Mouse (Mus musculus) midbrain, embryonic 11.5 days (tissue): ENCODE measurements around the gene Neu4. TPM values are rescaled to one million over a fixed set of nuclear protein-coding genes. Genes with fewer than 3 reads are reported as not detected.
"Not testable (repeated sequence)": the region's sequence is repeated elsewhere in the genome, so short reads cannot be mapped to it uniquely, and the experiment has no call there.

Experiments
- ATAC-seq: fragments of 200-750 bp; cut with Nextera tagmentation; 2 replicates; pipeline ENCODE4 v1.8.0; 2017; ENCODE audit warnings: moderate TSS enrichment, moderate library complexity; ENCODE audit not compliant: low FRiP score
- DNase-seq: peaks from one replicate; pipeline ENCODE4 v3.0.0; 2015; ENCODE audit warnings: low spot score; ENCODE audit errors: missing footprints
- H3K27ac ChIP-seq: fragments of 300-500 bp; sonication (generic); 2 replicates; pipeline ENCODE4 v1.5.1; 2014; ENCODE audit warnings: low read depth, low read length
- H3K27me3 ChIP-seq: fragments of 300-500 bp; sonication (generic); 2 replicates; pipeline ENCODE4 v1.6.1; 2014; ENCODE audit warnings: mild to moderate bottlenecking, low read length, moderate library complexity, mixed read lengths; ENCODE audit not compliant: control insufficient read depth, insufficient read depth
- H3K36me3 ChIP-seq: fragments of 300-500 bp; sonication (generic); 2 replicates; pipeline ENCODE4 v1.6.1; 2014; ENCODE audit warnings: mild to moderate bottlenecking, low read length, moderate library complexity, mixed read lengths; ENCODE audit not compliant: control insufficient read depth, insufficient read depth
- H3K4me1 ChIP-seq: fragments of 300-500 bp; sonication (generic); 2 replicates; pipeline ENCODE4 v1.6.1; 2014; ENCODE audit warnings: low read length; ENCODE audit not compliant: control insufficient read depth, insufficient read depth
- H3K4me2 ChIP-seq: fragments of 300-500 bp; sonication (generic); 2 replicates; pipeline ENCODE4 v1.6.1; 2014; ENCODE audit warnings: mild to moderate bottlenecking, moderate library complexity
- H3K4me3 ChIP-seq: fragments of 300-500 bp; sonication (generic); 2 replicates; pipeline ENCODE4 v1.5.1; 2014; ENCODE audit warnings: low read depth, low read length
- H3K9ac ChIP-seq: fragments of 300-500 bp; sonication (generic); 2 replicates; pipeline ENCODE4 v1.6.1; 2014; ENCODE audit warnings: low read length
- H3K9me3 ChIP-seq: fragments of 300-500 bp; sonication (generic); 2 replicates; pipeline ENCODE4 v1.6.1; 2016; ENCODE audit warnings: low read length; ENCODE audit not compliant: control insufficient read depth
- WGBS: fragments of 180-500 bp; shearing (Covaris S2); extraction: QIAGEN DNeasy Blood & Tissue Kit; methylation state at CpG from one replicate; pipeline ENCODE4 v1.1.7; 2014; 5-methylcytosine and 5-hydroxymethylcytosine counted together
- polyA plus RNA-seq: library from polyadenylated mRNA; unstranded; fragments of >200 nt; fragmentation: Nextera tagmentation; extraction: Ambion mirVana; gene quantifications from 2 replicates; pipeline ENCODE4 v1.2.1, GENCODE M21; 2014

Neu4 gene
- polyA plus RNA-seq, 1 experiment from 2014 or later, result not detected

DNA sequence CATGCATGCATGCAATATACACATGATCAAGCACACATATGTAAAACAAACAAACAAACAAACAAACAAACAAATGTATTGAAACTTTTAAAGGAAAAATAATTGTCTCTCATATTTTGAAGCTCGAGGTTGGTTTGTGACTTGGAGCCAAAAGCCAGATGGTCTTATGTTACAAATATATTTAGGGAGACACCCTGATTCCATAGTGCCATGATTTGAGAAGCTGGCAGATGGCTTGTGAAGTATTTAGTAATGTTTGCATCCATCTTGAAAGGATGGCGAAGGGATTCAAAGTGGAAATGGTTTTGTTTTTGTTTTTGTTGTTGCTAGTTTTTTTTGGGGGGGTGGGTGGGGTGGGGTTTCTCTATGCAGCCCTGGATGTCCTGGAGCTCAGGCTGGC, 19.2 kb upstream of the Neu4 start:
- Histone ChIP-seq H3K36me3 (no peaks in the 10 kb centered on the region), H3K4me1 (no peaks in the 10 kb centered on the region), H3K9me3 (no peaks in the 10 kb centered on the region), H3K27me3 (no peaks in the 10 kb centered on the region), H3K9ac (no peak overlapping the region), H3K4me2 (no peak overlapping the region), H3K4me3 (no peak overlapping the region), H3K27ac (no peak overlapping the region)
- DNase-seq, result no peak
- 83% methylated on average over 2 of the region's 2 CpGs for WGBS
- ATAC-seq, result no peak

DNA sequence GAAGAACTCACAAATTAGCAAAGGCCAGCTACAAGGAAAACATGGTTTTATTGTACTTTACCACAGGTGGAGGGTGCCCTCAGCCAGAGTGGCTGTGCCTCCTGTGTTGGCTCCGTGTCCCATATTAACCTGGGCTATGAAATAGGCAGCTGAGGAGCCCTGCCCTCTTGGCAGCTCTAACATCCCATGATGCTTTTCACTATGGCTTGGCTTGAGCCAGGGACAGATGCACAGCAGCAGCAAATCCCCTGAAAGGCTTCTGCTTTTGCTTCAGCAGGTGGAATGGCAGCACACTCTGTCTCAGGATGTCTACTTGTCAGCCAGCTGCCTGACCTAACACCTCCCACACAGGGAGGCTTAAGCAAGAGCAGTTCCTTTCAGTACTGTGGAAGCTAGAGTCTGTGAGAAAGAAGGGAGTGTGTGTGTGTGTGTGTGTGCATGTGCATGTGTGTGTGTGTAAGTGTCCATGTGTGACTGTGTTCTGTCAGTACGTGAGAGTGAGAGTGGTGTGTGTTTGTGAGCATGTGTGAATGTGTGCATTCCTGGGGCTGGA, 14.2 kb upstream of the Neu4 start:
- ATAC-seq, H3K4me1 ChIP-seq, H3K9me3 ChIP-seq, H3K36me3 ChIP-seq, H3K9ac ChIP-seq, H3K4me3 ChIP-seq, H3K4me2 ChIP-seq, H3K27me3 ChIP-seq, H3K27ac ChIP-seq, DNase-seq: not testable (repeated sequence)
- WGBS, result 85% methylated on average over 2 of the region's 2 CpGs

DNA sequence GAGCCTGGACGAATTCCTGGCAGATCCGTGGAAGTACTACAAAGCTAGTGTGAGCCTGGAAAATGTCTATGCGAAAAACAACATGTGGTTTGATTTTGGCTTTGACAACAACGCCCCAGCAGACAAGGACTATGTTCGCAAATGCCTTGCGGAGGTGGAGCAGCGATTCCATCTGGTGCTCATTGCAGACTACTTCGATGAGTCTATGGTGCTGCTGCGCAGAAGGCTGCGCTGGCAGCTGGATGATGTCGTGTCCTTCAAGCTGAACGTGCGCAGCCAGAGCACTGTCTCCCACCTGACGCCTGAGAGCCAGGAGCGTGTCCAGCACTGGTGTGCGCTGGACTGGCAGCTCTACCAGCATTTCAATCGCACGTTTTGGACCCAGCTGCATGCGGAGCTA, 11.4 kb upstream of the Neu4 start:
- H3K4me2 ChIP-seq, DNase-seq, H3K27me3 ChIP-seq, H3K9me3 ChIP-seq, H3K4me3 ChIP-seq, H3K27ac ChIP-seq, H3K4me1 ChIP-seq, H3K36me3 ChIP-seq, H3K9ac ChIP-seq, ATAC-seq: not testable (repeated sequence)
- 90% methylated on average over 14 of the region's 19 CpGs for WGBS

DNA sequence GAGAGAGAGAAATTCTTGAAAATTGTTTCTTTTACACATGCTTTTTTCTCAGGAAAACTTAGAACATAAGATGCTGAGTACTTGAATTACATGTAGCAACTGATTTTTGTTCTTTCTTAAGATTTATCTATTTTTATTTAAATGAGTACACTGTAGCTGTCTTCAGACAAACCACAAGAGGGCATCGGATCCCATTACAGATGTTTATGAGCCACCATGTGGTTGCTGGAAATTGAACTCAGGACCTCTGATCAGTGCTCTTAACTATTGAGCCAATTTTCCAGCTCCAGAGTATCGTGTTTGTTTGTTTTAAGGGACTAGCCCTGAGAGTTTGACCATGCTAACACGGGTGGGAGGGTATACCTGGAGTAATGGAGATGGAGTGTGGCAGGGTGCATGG, 8.6 kb upstream of the Neu4 start:
- ATAC-seq (no peak), DNase-seq (no peak)
- Histone ChIP-seq H3K4me3 (no peak overlapping the region), H3K27ac (no peak overlapping the region), H3K9me3 (no peaks in the 10 kb centered on the region), H3K27me3 (no peaks in the 10 kb centered on the region), H3K4me2 (no peak overlapping the region), H3K4me1 (no peaks in the 10 kb centered on the region), H3K9ac (no peak overlapping the region), H3K36me3 (no peaks in the 10 kb centered on the region)
- WGBS, result 69% methylated on average over 3 of the region's 3 CpGs

DNA sequence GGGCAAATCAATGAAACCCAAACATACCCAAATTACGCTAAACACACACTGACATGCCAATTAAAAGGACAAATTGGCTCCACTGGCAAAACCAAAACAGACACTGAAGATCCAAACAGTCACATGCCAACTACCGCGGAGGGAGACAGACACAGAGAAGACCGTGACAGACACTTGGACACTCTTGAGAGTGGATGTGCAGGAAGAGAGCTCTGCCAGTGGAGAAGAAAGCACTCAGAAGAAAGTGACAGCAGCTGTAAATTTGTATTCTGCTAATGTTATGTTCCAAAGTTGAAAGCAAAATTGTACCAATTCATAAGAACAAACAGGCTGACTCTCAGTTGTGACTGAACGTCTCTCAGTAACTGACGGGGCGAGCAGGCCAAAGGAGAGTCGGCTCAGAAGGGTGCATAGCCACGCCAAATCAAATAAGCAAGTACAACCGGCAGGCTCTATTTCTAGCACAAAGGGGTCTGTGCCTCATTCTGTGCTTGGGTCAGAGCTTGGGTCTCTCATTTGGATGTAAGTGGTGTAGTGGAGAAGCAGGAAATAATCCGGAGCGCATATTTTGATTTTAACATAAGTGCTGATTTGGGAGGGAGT, 7.4 kb downstream of the Neu4 start:
- WGBS, result 80% methylated on average over 12 of the region's 12 CpGs
- no peaks in the 10 kb centered on the region for H3K27me3 ChIP-seq
- DNase-seq (no peak), ATAC-seq (no peak)
- H3K4me2 ChIP-seq, result no peak overlapping the region
- H3K36me3 ChIP-seq, result no peaks in the 10 kb centered on the region
- H3K9me3 ChIP-seq, result no peaks in the 10 kb centered on the region
- H3K9ac ChIP-seq, result no peak overlapping the region
- no peak overlapping the region for H3K4me3 ChIP-seq
- no peaks in the 10 kb centered on the region for H3K4me1 ChIP-seq
- H3K27ac ChIP-seq, result no peak overlapping the region

DNA sequence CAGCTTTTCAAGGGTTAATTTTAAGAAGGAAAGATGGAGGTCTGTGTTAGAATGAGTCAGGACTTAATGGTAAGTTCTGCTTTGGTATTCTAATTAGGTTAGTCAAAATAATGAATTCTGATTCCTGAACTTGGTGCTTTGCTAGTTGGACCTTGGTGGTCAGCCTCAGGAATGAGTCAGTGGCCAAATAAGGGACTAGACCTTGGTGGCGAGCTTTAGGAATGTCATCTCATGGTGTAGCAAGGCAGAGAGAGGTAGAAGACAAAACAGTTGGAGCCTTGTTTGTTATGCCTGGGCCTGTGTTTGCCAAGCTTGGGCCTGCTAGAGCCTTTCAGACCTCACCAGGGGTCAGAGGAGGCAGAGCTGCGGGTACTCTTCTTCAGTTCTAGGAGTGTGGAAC, 8.5 kb downstream of the Neu4 start:
- no peak overlapping the region for H3K4me3 ChIP-seq
- no peaks in the 10 kb centered on the region for H3K36me3 ChIP-seq
- no peak overlapping the region for H3K4me2 ChIP-seq
- H3K27ac ChIP-seq, result no peak overlapping the region
- DNase-seq (no peak), ATAC-seq (no peak)
- WGBS, result 90% methylated on average over 2 of the region's 2 CpGs
- no peaks in the 10 kb centered on the region for H3K9me3 ChIP-seq
- H3K4me1 ChIP-seq, result no peaks in the 10 kb centered on the region
- H3K9ac ChIP-seq, result no peak overlapping the region
- H3K27me3 ChIP-seq, result no peaks in the 10 kb centered on the region

DNA sequence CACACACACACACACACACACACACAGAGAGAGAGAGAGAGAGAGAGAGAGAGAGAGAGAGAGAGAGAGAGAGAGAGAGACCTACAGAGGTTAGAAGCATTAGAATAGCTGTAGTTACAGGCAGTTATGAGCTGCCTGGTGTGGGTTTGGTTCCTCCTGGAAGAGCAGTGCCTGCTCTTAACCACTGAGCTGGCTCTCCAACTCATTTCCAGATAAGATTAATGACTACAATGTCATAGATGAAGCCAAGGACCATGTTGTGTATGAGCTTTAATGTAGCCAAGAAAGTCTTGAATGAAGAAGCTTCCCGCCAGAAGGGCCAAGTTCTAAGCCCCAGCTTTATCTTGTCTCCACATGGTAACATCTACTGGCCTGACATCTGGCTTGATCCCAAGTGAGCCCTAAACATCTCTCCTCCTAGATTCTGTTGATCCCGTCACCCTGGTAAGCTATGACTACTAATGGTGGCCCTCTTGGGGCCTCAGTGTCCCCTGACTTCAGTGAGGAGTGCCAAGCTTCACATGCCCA, 12.9 kb downstream of the Neu4 start:
- no peaks in the 10 kb centered on the region for H3K4me1 ChIP-seq
- H3K9ac ChIP-seq, result no peak overlapping the region
- no peaks in the 10 kb centered on the region for H3K9me3 ChIP-seq
- ATAC-seq (no peak), DNase-seq (no peak)
- H3K27me3 ChIP-seq, result no peaks in the 10 kb centered on the region
- H3K4me3 ChIP-seq, result no peak overlapping the region
- H3K4me2 ChIP-seq, result no peak overlapping the region
- 88% methylated on average over 2 of the region's 2 CpGs for WGBS
- no peak overlapping the region for H3K27ac ChIP-seq
- H3K36me3 ChIP-seq, result no peaks in the 10 kb centered on the region

DNA sequence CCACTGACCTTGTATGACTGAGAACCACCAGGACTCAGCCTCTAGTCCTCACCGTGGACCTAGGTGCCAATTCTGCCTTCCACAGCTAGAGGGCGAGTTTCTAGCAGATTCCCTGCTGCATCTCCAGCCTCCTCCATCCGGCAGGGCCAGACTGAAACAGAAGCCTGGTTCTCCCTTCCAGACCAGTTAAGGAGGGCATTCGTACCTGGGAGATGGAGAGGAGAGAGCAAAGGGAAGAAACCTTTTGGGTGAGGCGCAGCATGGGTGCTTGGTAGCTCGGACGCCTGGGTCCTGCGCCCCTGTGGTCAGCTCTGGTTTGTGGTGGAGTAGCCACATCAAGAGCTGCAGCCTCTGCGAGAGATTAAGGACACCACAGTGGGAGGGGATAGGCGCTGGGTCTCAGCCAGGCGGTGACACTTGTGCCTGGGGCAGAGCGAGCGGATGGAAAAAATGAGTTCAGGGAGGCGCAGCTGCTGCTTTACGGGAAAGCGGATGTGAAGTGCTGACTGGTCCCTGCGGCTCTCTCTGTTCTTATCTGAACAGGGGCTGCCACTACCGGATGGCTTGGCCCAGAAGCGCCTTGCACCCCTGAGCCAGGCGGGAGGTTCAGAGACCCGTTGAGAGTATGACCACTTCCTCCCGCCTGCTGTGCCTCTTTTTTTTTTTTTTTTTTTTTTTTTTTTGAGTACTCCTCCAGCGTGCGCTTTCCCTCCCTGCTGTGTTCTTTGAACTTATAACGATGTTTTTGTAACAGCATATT, 14.9 kb downstream of the Neu4 start:
- peak; percentile 97 for DNase-seq
- H3K9ac ChIP-seq, result peak overlapping the region; percentile 64
- H3K4me2 ChIP-seq, result peak overlapping the region; percentile 74
- no peaks in the 10 kb centered on the region for H3K27me3 ChIP-seq
- no peaks in the 10 kb centered on the region for H3K36me3 ChIP-seq
- ATAC-seq, result peak; percentile 94
- WGBS, result under 1% methylated on average over 25 of the region's 25 CpGs
- H3K4me1 ChIP-seq, result no peaks in the 10 kb centered on the region
- no peaks in the 10 kb centered on the region for H3K9me3 ChIP-seq
- H3K27ac ChIP-seq, result peak overlapping the region; percentile 41; the same call in 1 of the 2 replicates
- H3K4me3 ChIP-seq, result peak overlapping the region; percentile 35

DNA sequence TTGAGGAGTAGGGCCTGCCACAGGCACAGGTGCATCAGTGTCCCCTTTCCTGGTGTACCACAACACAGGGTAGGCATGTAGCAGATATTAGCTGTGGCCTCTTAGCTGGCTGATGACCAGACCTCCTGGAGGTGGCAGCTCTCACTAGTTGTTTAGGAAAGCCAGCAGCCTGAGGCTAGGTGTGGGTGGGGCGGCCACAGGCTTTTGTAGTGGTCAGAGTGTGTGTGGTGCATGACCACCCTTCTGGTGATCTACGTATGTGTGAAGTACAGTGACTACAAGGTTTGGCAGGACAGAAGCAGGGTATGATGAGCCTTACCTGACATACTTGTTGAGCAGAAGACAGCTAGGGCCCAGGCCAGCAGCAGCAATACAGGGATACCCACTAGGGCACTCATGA, 20.1 kb downstream of the Neu4 start:
- 94% methylated on average over 2 of the region's 2 CpGs for WGBS

More for the DNA sequence above, 20.1 kb downstream of the Neu4 start:
- Histone ChIP-seq H3K9ac (no peak overlapping the region), H3K36me3 (no peaks in the 10 kb centered on the region), H3K4me2 (no peak overlapping the region), H3K27me3 (no peaks in the 10 kb centered on the region), H3K4me1 (no peaks in the 10 kb centered on the region), H3K27ac (no peak overlapping the region), H3K4me3 (no peak overlapping the region), H3K9me3 (no peaks in the 10 kb centered on the region)
- no peak for ATAC-seq
- DNase-seq, result no peak
